Mouse (Mus musculus) embryonic facial prominence, embryonic 14.5 days (tissue): Measurements from ENCODE around the gene Slc25a1. TPM values are rescaled to one million over a fixed set of nuclear protein-coding genes. Genes with fewer than 3 reads are reported as not detected.
A peak's percentile ranks its signal among the peaks of the same experiment; 100 is the strongest.

Experiments used
- ATAC-seq: fragments of 200-750 bp; cut with Nextera tagmentation; 2 replicates; pipeline ENCODE4 v1.8.0; 2017; ENCODE audit warnings: low read depth, moderate number of reproducible peaks, moderate TSS enrichment
- DNase-seq: peaks from one replicate; pipeline ENCODE4 v3.0.0-alpha.2; 2015; ENCODE audit warnings: low spot score
- H3K27ac ChIP-seq: fragments of 300-500 bp; sonication (generic); replicated peaks from 2 replicates; pipeline ENCODE4 v1.5.1; 2014; ENCODE audit warnings: low read depth, mild to moderate bottlenecking, low read length, moderate library complexity
- H3K27me3 ChIP-seq: fragments of 300-500 bp; sonication (generic); replicated peaks from 2 replicates; pipeline ENCODE4 v1.6.1; 2014; ENCODE audit warnings: low read length; ENCODE audit not compliant: control insufficient read depth, insufficient read depth
- H3K36me3 ChIP-seq: fragments of 300-500 bp; sonication (generic); 2 replicates; pipeline ENCODE4 v1.6.1; 2014; ENCODE audit warnings: low read length, mixed read lengths; ENCODE audit not compliant: control insufficient read depth, insufficient read depth
- H3K4me1 ChIP-seq: fragments of 300-500 bp; sonication (generic); 2 replicates; pipeline ENCODE4 v1.6.1; 2014; ENCODE audit warnings: antibody characterized with exemption, low read length; ENCODE audit not compliant: control insufficient read depth, insufficient read depth
- H3K4me2 ChIP-seq: fragments of 300-500 bp; sonication (generic); 2 replicates; pipeline ENCODE4 v1.6.1; 2014; ENCODE audit warnings: low read depth, mild to moderate bottlenecking, low read length, moderate library complexity, mixed read lengths
- H3K4me3 ChIP-seq: fragments of 300-500 bp; sonication (generic); 2 replicates; pipeline ENCODE4 v1.5.1; 2014; ENCODE audit warnings: low read depth, mild to moderate bottlenecking, low read length
- H3K9ac ChIP-seq: fragments of 300-500 bp; sonication (generic); 2 replicates; pipeline ENCODE4 v1.6.1; 2014; ENCODE audit warnings: low read depth, mild to moderate bottlenecking, low read length, moderate library complexity, mixed read lengths
- H3K9me3 ChIP-seq: fragments of 300-500 bp; sonication (generic); 2 replicates; pipeline ENCODE4 v1.6.1; 2016; ENCODE audit warnings: low read length; ENCODE audit not compliant: control insufficient read depth
- WGBS: fragments of 180-500 bp; shearing (Covaris S2); extraction: QIAGEN DNeasy Blood & Tissue Kit; methylation state at CpG from one replicate; pipeline ENCODE4 v1.1.7; 2014; 5-methylcytosine and 5-hydroxymethylcytosine counted together
- polyA plus RNA-seq: library from polyadenylated mRNA; unstranded; fragments of >200 nt; fragmentation: Nextera tagmentation; extraction: Ambion mirVana; gene quantifications from 2 replicates; pipeline ENCODE4 v1.2.1, GENCODE M21; 2014

Gene Slc25a1
- polyA plus RNA-seq, 1 experiment from 2014 or later = 56.6 TPM

- Histone ChIP-seq H3K36me3 (0 out of 2 replicates have a peak, but pooled peaks cover 12% of the 10 kb centered on the region), H3K4me2 (no peak overlapping the region), H3K4me3 (no peak overlapping the region), H3K9me3 (no peaks in the 10 kb centered on the region), H3K9ac (no peak overlapping the region), H3K27ac (no peak overlapping the region), H3K4me1 (peaks cover 8% of the 10 kb centered on the region), H3K27me3 (no peaks in the 10 kb centered on the region)
- ATAC-seq (no peak), DNase-seq (no peak)
- 75% methylated on average over 2 of the region's 2 CpGs for WGBS
Observed at GRCm38 (mm10) chr16:17929631-17930030, 1.6 kb upstream of the Slc25a1 start.

GRCm38 (mm10) chr16:17929211-17929610, 1.2 kb upstream of the Slc25a1 start:
- H3K4me2 ChIP-seq = no peak overlapping the region
- no peaks in the 10 kb centered on the region for H3K27me3 ChIP-seq
- DNase-seq (no peak), ATAC-seq (no peak)
- 0 out of 2 replicates have a peak overlapping the region, but pooled peaks have one; percentile 79 for H3K9ac ChIP-seq
- H3K36me3 ChIP-seq = 0 out of 2 replicates have a peak, but pooled peaks cover 12% of the 10 kb centered on the region
- peaks cover 8% of the 10 kb centered on the region for H3K4me1 ChIP-seq
- H3K27ac ChIP-seq = no peak overlapping the region
- H3K9me3 ChIP-seq = no peaks in the 10 kb centered on the region
- no peak overlapping the region for H3K4me3 ChIP-seq
- WGBS = 29% methylated on average over 1 of the region's 2 CpGs

- Histone ChIP-seq H3K4me3 (peak overlapping the region; percentile 87), H3K36me3 (0 out of 2 replicates have a peak, but pooled peaks cover 12% of the 10 kb centered on the region), H3K4me2 (peak overlapping the region; percentile 98), H3K27ac (peak overlapping the region; percentile 78), H3K9me3 (no peaks in the 10 kb centered on the region), H3K9ac (peak overlapping the region; percentile 79), H3K27me3 (no peaks in the 10 kb centered on the region), H3K4me1 (peaks cover 8% of the 10 kb centered on the region)
- WGBS = 0% methylated on average over 9 of the region's 9 CpGs
- DNase-seq (peak; percentile 90), ATAC-seq (peak; percentile 70)
Observed at GRCm38 (mm10) chr16:17928627-17929104, 647 bp upstream of the Slc25a1 start.

GRCm38 (mm10) chr16:17927351-17928082, 502 bp downstream of the Slc25a1 start:
- no peaks in the 10 kb centered on the region for H3K9me3 ChIP-seq
- DNase-seq (peak; percentile 16), ATAC-seq (peak; percentile 38)
- H3K9ac ChIP-seq = peak overlapping the region; percentile 79
- H3K4me1 ChIP-seq = peaks cover 12% of the 10 kb centered on the region
- H3K36me3 ChIP-seq = 0 out of 2 replicates have a peak, but pooled peaks cover 12% of the 10 kb centered on the region
- H3K4me2 ChIP-seq = peak overlapping the region; percentile 98
- WGBS = 0% methylated on average over 27 of the region's 72 CpGs
- H3K27me3 ChIP-seq = no peaks in the 10 kb centered on the region
- peak overlapping the region; percentile 78 for H3K27ac ChIP-seq
- peak overlapping the region; percentile 87 for H3K4me3 ChIP-seq

- WGBS = under 1% methylated on average over 14 of the region's 14 CpGs
- H3K27ac ChIP-seq = peak overlapping the region; percentile 72
- H3K9ac ChIP-seq = peak overlapping the region; percentile 83
- DNase-seq (no peak), ATAC-seq (no peak)
- H3K4me3 ChIP-seq = peak overlapping the region; percentile 63
- peaks cover 13% of the 10 kb centered on the region for H3K4me1 ChIP-seq
- H3K27me3 ChIP-seq = peaks cover 31% of the 10 kb centered on the region
- H3K36me3 ChIP-seq = 0 out of 2 replicates have a peak, but pooled peaks cover 12% of the 10 kb centered on the region
- H3K4me2 ChIP-seq = peak overlapping the region; percentile 92
- H3K9me3 ChIP-seq = no peaks in the 10 kb centered on the region; the same call in 1 of the 2 replicates
Observed at GRCm38 (mm10) chr16:17922163-17922538, 5.9 kb downstream of the Slc25a1 start.

GRCm38 (mm10) chr16:17921325-17922162, 6.5 kb downstream of the Slc25a1 start:
- H3K9me3 ChIP-seq = no peaks in the 10 kb centered on the region; the same call in 1 of the 2 replicates
- peak overlapping the region; percentile 92 for H3K4me2 ChIP-seq
- H3K36me3 ChIP-seq = 0 out of 2 replicates have a peak, but pooled peaks cover 12% of the 10 kb centered on the region
- peak overlapping the region; percentile 63 for H3K4me3 ChIP-seq
- peak; percentile 96 for ATAC-seq
- peak overlapping the region; percentile 86 for H3K27ac ChIP-seq
- peaks cover 36% of the 10 kb centered on the region for H3K27me3 ChIP-seq
- DNase-seq = peak; percentile 99
- H3K4me1 ChIP-seq = peaks cover 7% of the 10 kb centered on the region; the same call in 1 of the 2 replicates
- H3K9ac ChIP-seq = peak overlapping the region; percentile 83
- WGBS = 2% methylated on average over 45 of the region's 47 CpGs

- peaks cover 6% of the 10 kb centered on the region; the same call in 1 of the 2 replicates for H3K4me1 ChIP-seq
- 0 out of 2 replicates have a peak, but pooled peaks cover 6% of the 10 kb centered on the region for H3K36me3 ChIP-seq
- peaks cover 46% of the 10 kb centered on the region for H3K27me3 ChIP-seq
- H3K9ac ChIP-seq = peak overlapping the region; percentile 83
- WGBS = 7% methylated on average over 20 of the region's 20 CpGs
- peak overlapping the region; percentile 63; the same call in 1 of the 2 replicates for H3K4me3 ChIP-seq
- H3K4me2 ChIP-seq = 0 out of 2 replicates have a peak overlapping the region, but pooled peaks have one; percentile 92
- ATAC-seq (no peak), DNase-seq (no peak)
- H3K27ac ChIP-seq = no peak overlapping the region
- no peaks in the 10 kb centered on the region; the same call in 1 of the 2 replicates for H3K9me3 ChIP-seq
Observed at GRCm38 (mm10) chr16:17920586-17920985, 7.4 kb downstream of the Slc25a1 start.
